Mouse (Mus musculus) C2C12 (cell line): ENCODE measurements around the gene Ankrd27. TPM values are rescaled to one million over a fixed set of nuclear protein-coding genes. Genes with fewer than 3 reads are reported as not detected.

Experiments
- H3K27me3 ChIP-seq: one replicate; pipeline ENCODE4 v1.6.1; 2011; ENCODE audit not compliant: control insufficient read depth, insufficient read depth, insufficient read length
- H3K36me3 ChIP-seq: one replicate; pipeline ENCODE4 v1.6.1; 2011; ENCODE audit not compliant: control insufficient read depth, insufficient read depth
- H3K4me3 ChIP-seq: one replicate; pipeline ENCODE4 v1.5.1; 2011; ENCODE audit warnings: mild to moderate bottlenecking, control low read depth; ENCODE audit not compliant: poor library complexity, insufficient read depth, severe bottlenecking
- H3K79me2 ChIP-seq: one replicate; pipeline ENCODE4 v1.6.1; 2011; ENCODE audit not compliant: control insufficient read depth, insufficient read depth
- H3K79me3 ChIP-seq: one replicate; pipeline ENCODE4 v1.6.1; 2011; ENCODE audit warnings: low read depth, control low read depth
- H3ac ChIP-seq: one replicate; pipeline ENCODE3; 2011; ENCODE audit warnings: low read depth; ENCODE audit not compliant: control insufficient read depth, insufficient read length
- CEBPB ChIP-seq: IDR thresholded peaks from one replicate; pipeline ENCODE4 v1.6.1; 2011; ENCODE audit warnings: low read depth, mild to moderate bottlenecking, control low read depth, moderate library complexity
- CTCF ChIP-seq: IDR thresholded peaks from one replicate; pipeline ENCODE4 v1.5.1; 2011; ENCODE audit not compliant: control insufficient read depth, insufficient read depth, insufficient read length
- FOSL1 ChIP-seq: IDR thresholded peaks from one replicate; pipeline ENCODE4 v1.8.0; 2011; ENCODE audit warnings: mild to moderate bottlenecking, low read length; ENCODE audit not compliant: poor library complexity, insufficient read depth, severe bottlenecking
- MAX ChIP-seq: IDR thresholded peaks from one replicate; pipeline ENCODE4 v1.6.1; 2011; ENCODE audit warnings: mild to moderate bottlenecking, control low read depth
- MYOD1 ChIP-seq: IDR thresholded peaks from one replicate; pipeline ENCODE4 v1.6.1; 2011; ENCODE audit warnings: low read depth; ENCODE audit not compliant: control insufficient read depth, insufficient read length
- MYOG ChIP-seq: IDR thresholded peaks from one replicate; pipeline ENCODE4 v1.6.1; 2011; ENCODE audit not compliant: control insufficient read depth, insufficient read length; ENCODE audit errors: extremely low read depth
- USF1 ChIP-seq: IDR thresholded peaks from one replicate; pipeline ENCODE4 v1.6.1; 2011; ENCODE audit warnings: low read depth, mild to moderate bottlenecking, control low read depth, moderate library complexity
- polyA plus RNA-seq: library from polyadenylated mRNA; unstranded; fragments of >200 nt; fragmentation: generic; extraction: Trizol; gene quantifications from one replicate; pipeline ENCODE4 v1.2.1, GENCODE M21; 2012; ENCODE audit warnings: missing spikeins

Gene Ankrd27
- polyA plus RNA-seq, 1 experiment: 19.5 TPM

DNA sequence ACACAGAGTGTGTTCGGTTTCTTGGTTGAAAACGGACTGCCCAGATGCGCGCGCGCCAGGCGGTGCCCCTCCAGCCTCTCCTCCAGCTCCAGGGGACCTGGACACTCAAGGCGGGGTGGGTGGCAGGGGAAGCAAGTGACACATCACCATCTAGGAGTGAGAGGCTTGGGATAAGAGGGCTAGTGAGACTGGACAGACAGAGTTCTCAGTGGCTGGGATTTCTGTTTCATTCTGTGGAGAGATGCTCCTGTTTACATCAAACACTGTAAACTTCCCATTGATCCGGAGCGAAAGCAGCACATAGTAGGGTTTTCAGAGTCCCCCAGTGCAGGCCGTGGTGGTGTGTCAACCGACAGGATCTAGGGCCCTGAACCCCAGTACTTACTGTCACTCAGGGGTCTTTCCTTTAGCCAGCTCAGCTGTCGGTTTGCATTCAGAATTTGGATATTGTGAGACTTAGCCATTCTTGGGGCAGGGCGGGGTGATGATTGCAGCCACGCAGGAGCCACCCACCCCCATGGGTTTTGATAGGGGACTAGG is 932 bp downstream of the Ankrd27 start:
- Histone ChIP-seq H3ac (peak overlapping the region; percentile 63), H3K4me3 (peak overlapping the region; percentile 60), H3K79me2 (peaks cover 29% of the 10 kb centered on the region), H3K27me3 (peaks cover 17% of the 10 kb centered on the region), H3K36me3 (no peaks in the 10 kb centered on the region), H3K79me3 (peaks cover 7% of the 10 kb centered on the region)
- no peak for TF ChIP-seq CEBPB
- no peak for TF ChIP-seq FOSL1
- no peak for TF ChIP-seq CTCF
- no peak for TF ChIP-seq MYOD1
- TF ChIP-seq USF1: no peak
- TF ChIP-seq MAX: no peak
- TF ChIP-seq MYOG: no peak

DNA sequence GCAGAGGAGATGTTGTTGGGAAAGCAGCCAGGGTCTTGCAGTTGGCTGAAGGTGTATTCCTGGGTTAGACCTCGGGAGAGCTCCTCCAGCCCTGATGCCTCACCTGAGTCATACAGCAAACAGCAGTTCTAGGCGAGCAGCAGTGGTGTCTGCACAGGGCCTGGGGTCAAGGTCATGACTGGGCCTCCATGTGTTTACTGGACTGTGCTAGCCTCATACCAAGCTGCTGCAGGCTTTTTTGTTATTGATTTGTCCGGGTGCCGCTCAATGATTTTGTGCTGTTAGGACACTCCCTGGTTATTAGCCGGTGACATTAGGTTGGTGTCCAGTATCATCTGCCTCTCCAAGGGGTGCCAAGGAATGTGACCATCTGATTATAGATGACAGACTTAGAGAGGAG is 1.7 kb downstream of the Ankrd27 start:
- Histone ChIP-seq H3K79me3 (peaks cover 7% of the 10 kb centered on the region), H3K4me3 (no peak overlapping the region), H3K27me3 (peaks cover 16% of the 10 kb centered on the region), H3K79me2 (peaks cover 29% of the 10 kb centered on the region), H3ac (no peak overlapping the region), H3K36me3 (peaks cover under 1% of the 10 kb centered on the region)
- TF ChIP-seq MYOG (no peak), CTCF (no peak), CEBPB (no peak), FOSL1 (no peak), USF1 (no peak), MYOD1 (no peak), MAX (no peak)

DNA sequence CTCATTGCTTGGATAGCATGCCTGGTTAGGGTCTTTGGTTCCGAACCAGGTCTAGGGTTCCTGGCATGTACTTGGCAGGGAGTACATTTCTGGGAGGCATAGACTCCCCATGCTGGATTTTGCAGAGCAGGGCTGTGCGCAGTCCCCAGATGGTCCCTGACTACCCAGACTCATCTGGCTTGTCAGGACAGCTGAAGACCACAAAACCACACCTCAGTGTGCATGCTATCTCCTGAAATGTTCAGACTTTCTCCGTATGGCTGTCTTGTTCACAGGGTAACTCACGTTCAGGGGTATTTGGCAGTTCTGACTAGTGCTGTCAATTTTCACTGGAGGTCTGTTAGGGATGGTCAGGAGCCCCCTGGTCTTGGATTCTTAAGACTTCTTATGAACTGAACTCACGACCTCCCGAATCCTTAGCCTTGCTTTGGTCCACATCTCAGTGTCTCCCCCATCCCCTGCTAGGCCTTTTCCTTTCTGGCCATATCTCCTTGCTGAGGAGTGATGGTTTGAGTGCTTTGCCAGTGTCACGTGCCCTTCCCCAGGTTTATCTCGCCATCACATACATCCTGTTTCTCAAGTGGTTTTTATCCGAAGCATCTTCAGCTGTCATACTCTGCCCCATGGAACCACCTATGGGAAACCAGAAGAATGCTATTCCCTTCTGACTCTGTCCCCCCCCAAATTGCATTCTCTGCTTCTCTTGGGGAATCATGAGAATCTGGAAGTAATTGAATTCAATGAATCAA is 2.8 kb downstream of the Ankrd27 start:
- Histone ChIP-seq H3K36me3 (peaks cover 4% of the 10 kb centered on the region), H3K79me3 (peaks cover 7% of the 10 kb centered on the region), H3K27me3 (peaks cover 11% of the 10 kb centered on the region), H3K4me3 (no peak overlapping the region), H3ac (no peak overlapping the region), H3K79me2 (peaks cover 29% of the 10 kb centered on the region)
- TF ChIP-seq MYOD1 (no peak), CTCF (no peak), USF1 (no peak), FOSL1 (no peak), CEBPB (no peak), MYOG (no peak)

DNA sequence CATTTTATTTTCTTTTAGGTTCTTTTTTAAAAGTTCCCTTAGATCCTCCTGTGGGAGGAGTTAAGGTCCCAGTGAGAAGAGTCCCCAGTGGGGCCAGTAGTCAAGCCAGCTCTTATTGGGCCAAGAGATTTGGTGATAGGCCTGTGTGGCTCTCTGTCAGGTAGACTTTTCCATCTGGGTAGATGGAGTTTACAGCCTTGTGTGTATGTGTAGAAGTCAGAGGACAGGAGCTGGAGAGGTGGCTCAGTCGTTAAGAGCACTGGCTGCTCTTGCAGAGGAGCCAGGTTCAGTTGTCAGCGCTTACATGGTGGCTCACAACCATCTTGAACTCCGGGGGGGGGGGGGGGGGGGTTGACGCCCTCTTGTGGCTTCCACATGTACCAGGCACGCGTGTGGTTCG is 3.4 kb downstream of the Ankrd27 start:
- H3K4me3 ChIP-seq: no peak overlapping the region
- H3ac ChIP-seq: no peak overlapping the region
- peaks cover 29% of the 10 kb centered on the region for H3K79me2 ChIP-seq
- no peak for TF ChIP-seq MAX
- TF ChIP-seq USF1: no peak
- TF ChIP-seq MYOG: no peak
- no peak for TF ChIP-seq CTCF
- no peak for TF ChIP-seq FOSL1
- peaks cover 4% of the 10 kb centered on the region for H3K36me3 ChIP-seq
- H3K79me3 ChIP-seq: peaks cover 7% of the 10 kb centered on the region
- peaks cover 5% of the 10 kb centered on the region for H3K27me3 ChIP-seq

DNA sequence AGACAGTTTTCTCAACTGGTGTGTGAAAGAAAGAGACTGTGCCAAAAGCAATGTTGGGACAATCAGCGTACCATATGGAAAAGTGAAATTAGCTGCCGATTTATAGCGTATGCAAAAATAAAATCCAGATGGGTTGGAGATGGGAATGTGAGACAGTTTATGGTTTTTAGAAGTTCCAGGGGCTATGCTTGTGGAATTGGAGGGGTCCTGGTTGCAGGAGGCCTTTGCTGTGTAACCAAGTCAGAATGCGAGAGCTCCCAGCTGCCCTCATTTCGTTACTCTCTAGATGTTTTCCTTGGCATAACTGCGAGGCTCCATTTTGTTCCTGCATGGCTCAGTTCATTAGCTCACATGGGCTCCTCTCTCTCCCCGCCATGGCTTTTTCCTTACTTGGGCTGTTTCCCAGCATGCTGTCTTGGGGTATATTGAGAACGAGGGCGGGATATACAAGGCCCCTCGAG is 4.7 kb downstream of the Ankrd27 start:
- no peaks in the 10 kb centered on the region for H3K27me3 ChIP-seq
- H3ac ChIP-seq: no peak overlapping the region
- peaks cover 29% of the 10 kb centered on the region for H3K79me2 ChIP-seq

More for the DNA sequence above, 4.7 kb downstream of the Ankrd27 start:
- peaks cover 7% of the 10 kb centered on the region for H3K79me3 ChIP-seq
- no peak overlapping the region for H3K4me3 ChIP-seq
- H3K36me3 ChIP-seq: peaks cover 4% of the 10 kb centered on the region
- TF ChIP-seq USF1: no peak
- no peak for TF ChIP-seq MYOD1
- TF ChIP-seq FOSL1: no peak
- TF ChIP-seq MAX: no peak
- TF ChIP-seq CTCF: no peak
- no peak for TF ChIP-seq CEBPB
- no peak for TF ChIP-seq MYOG
